Mouse (Mus musculus): Measurements from ENCODE around the gene Ang. TPM values are rescaled to one million over a fixed set of nuclear protein-coding genes. Genes with fewer than 3 reads are reported as not detected.

Ang gene
- total and polyA plus RNA-seq, 3 experiments, result not detected

- TF ChIP-seq SIN3A (IDR thresholded peaks at IDR 0.05; ENCODE audit: low read length), result peak; percentile 95
- TF ChIP-seq CHD2 (IDR thresholded peaks at IDR 0.05; ENCODE audit: low read length), result no peak
- no peak for TF ChIP-seq MAZ (IDR thresholded peaks at IDR 0.05; ENCODE audit: low read depth, low read length)
- peak; percentile 81; the same call in 1 of the 2 replicates for TF ChIP-seq MYC (IDR thresholded peaks at IDR 0.05; ENCODE audit: low read depth, low read length)
- no peak for TF ChIP-seq ZKSCAN1 (IDR thresholded peaks at IDR 0.05; ENCODE audit: low read depth, low read length)
- TF ChIP-seq MXI1 (IDR thresholded peaks at IDR 0.05; ENCODE audit: low read depth, low read length), result peak; percentile 74; the same call in 1 of the 2 replicates
- TF ChIP-seq CTCF (IDR thresholded peaks at IDR 0.05 in 2 of 3, conservative IDR thresholded peaks at IDR 0.05 in 1 of 3; ENCODE audit: control insufficient read depth in 1 of 3, insufficient read depth in 1 of 3, low read depth in 2 of 3, low read length in 3 of 3, poor library complexity in 1 of 3, severe bottlenecking in 1 of 3), result no peak
Measured at GRCm38 (mm10) chr14:51130315-51130940, 39.5 kb downstream of the Ang start (continued).

GRCm38 (mm10) chr14:51131086-51131815 is 40.3 kb downstream of the Ang start:
- Histone ChIP-seq H3K27ac (ENCODE audit: control insufficient read depth, low read depth, low read length) (peak overlapping the region; percentile 97), H3K79me2 (ENCODE audit: control insufficient read depth, insufficient read depth, low read length, poor library complexity) (peaks cover 7% of the 10 kb centered on the region), H3K4me3 (ENCODE audit: control insufficient read depth in 1 of 2, insufficient read depth in 1 of 2, low read depth in 2 of 2, low read length in 2 of 2) (peak overlapping the region; percentile 4 to 20), H3K9me3 (replicated peaks; ENCODE audit: insufficient read depth, low read length) (no peaks in the 10 kb centered on the region), H3K36me3 (ENCODE audit: control insufficient read depth in 1 of 2, insufficient read depth in 2 of 2, low read length in 2 of 2) (peaks cover 0 to 37% of the 10 kb centered on the region in 2 experiments; a peak in 2 of 4 replicates), H3K4me1 (ENCODE audit: control insufficient read depth in 1 of 2, insufficient read depth in 2 of 2, low read length in 2 of 2) (peaks cover 11 to 36% of the 10 kb centered on the region in 2 experiments), H3K27me3 (ENCODE audit: control insufficient read depth in 1 of 2, insufficient read depth in 2 of 2, low read length in 2 of 2) (no peaks in the 10 kb centered on the region), H3K9ac (ENCODE audit: control insufficient read depth, low read depth, low read length, poor library complexity, severe bottlenecking) (peak overlapping the region; percentile 62)
- DNase-seq (ENCODE audit: low read depth, low spot score), result peak; percentile 65
- TF ChIP-seq MAX (IDR thresholded peaks at IDR 0.05; ENCODE audit: low read length), result peak; percentile 41
- peak; percentile 11 to 23; a peak in 2 of 4 replicates for TF ChIP-seq EP300 (IDR thresholded peaks at IDR 0.05; ENCODE audit: low read depth in 1 of 2, low read length in 2 of 2)
- TF ChIP-seq MYC (IDR thresholded peaks at IDR 0.05; ENCODE audit: low read depth, low read length), result peak; percentile 64
- no peak for TF ChIP-seq HCFC1 (IDR thresholded peaks at IDR 0.05; ENCODE audit: low read depth, low read length)

GRCm38 (mm10) chr14:51132372-51132771 is 41.4 kb downstream of the Ang start:
- H3K9me3 ChIP-seq (replicated peaks; ENCODE audit: insufficient read depth, low read length), result no peaks in the 10 kb centered on the region
- DNase-seq (ENCODE audit: low read depth, low spot score), result peak; percentile 91
- H3K27me3 ChIP-seq (ENCODE audit: control insufficient read depth in 1 of 2, insufficient read depth in 2 of 2, low read length in 2 of 2), result no peaks in the 10 kb centered on the region
- peak overlapping the region; percentile 97 for H3K27ac ChIP-seq (ENCODE audit: control insufficient read depth, low read depth, low read length)
- no peak overlapping the region for H3K9ac ChIP-seq (ENCODE audit: control insufficient read depth, low read depth, low read length, poor library complexity, severe bottlenecking)
- H3K4me3 ChIP-seq (ENCODE audit: control insufficient read depth in 1 of 2, insufficient read depth in 1 of 2, low read depth in 2 of 2, low read length in 2 of 2), result no peak overlapping the region
- peaks cover 0 to 30% of the 10 kb centered on the region in 2 experiments; a peak in 2 of 4 replicates for H3K36me3 ChIP-seq (ENCODE audit: control insufficient read depth in 1 of 2, insufficient read depth in 2 of 2, low read length in 2 of 2)
- peaks cover 10 to 26% of the 10 kb centered on the region in 2 experiments for H3K4me1 ChIP-seq (ENCODE audit: control insufficient read depth in 1 of 2, insufficient read depth in 2 of 2, low read length in 2 of 2)
- peaks cover 7% of the 10 kb centered on the region for H3K79me2 ChIP-seq (ENCODE audit: control insufficient read depth, insufficient read depth, low read length, poor library complexity)
- peak; percentile 90 for TF ChIP-seq TBP (IDR thresholded peaks at IDR 0.05; ENCODE audit: low read depth, low read length)
- TF ChIP-seq ELF1 (IDR thresholded peaks at IDR 0.05; ENCODE audit: low read depth, low read length), result no peak
- TF ChIP-seq KAT2A (conservative IDR thresholded peaks at IDR 0.05; ENCODE audit: low read depth, low read length), result no peak
- no peak for TF ChIP-seq SMC3 (IDR thresholded peaks at IDR 0.05; ENCODE audit: low read depth, low read length)
- TF ChIP-seq GATA1 (IDR thresholded peaks at IDR 0.05; ENCODE audit: low read depth, low read length), result peak; percentile 43; the same call in 1 of the 2 replicates
- TF ChIP-seq EP300 (IDR thresholded peaks at IDR 0.05; ENCODE audit: low read depth in 1 of 2, low read length in 2 of 2), result no peak; a peak in 1 of 4 replicates
- no peak for TF ChIP-seq MAX (IDR thresholded peaks at IDR 0.05; ENCODE audit: low read length)
- TF ChIP-seq CHD2 (IDR thresholded peaks at IDR 0.05; ENCODE audit: low read length), result no peak
- no peak for TF ChIP-seq ZKSCAN1 (IDR thresholded peaks at IDR 0.05; ENCODE audit: low read depth, low read length)
- TF ChIP-seq USF1 (IDR thresholded peaks at IDR 0.05; ENCODE audit: low read depth, low read length), result no peak
- no peak for TF ChIP-seq E2F4 (IDR thresholded peaks at IDR 0.05; ENCODE audit: borderline replicate concordance, low read depth, low read length)
- TF ChIP-seq MAFK (IDR thresholded peaks at IDR 0.05; ENCODE audit: borderline replicate concordance, low read depth, low read length), result no peak
- TF ChIP-seq CHD1 (IDR thresholded peaks at IDR 0.05; ENCODE audit: low read depth, low read length), result no peak
- no peak for TF ChIP-seq GABPA (IDR thresholded peaks at IDR 0.05; ENCODE audit: low read depth, low read length)
- TF ChIP-seq MEF2A (IDR thresholded peaks at IDR 0.05; ENCODE audit: extremely low read depth, insufficient replicate concordance, low read depth, low read length, poor library complexity, severe bottlenecking), result no peak
- TF ChIP-seq MAZ (IDR thresholded peaks at IDR 0.05; ENCODE audit: low read depth, low read length), result no peak
- no peak for TF ChIP-seq CTCF (IDR thresholded peaks at IDR 0.05 in 2 of 3, conservative IDR thresholded peaks at IDR 0.05 in 1 of 3; ENCODE audit: control insufficient read depth in 1 of 3, insufficient read depth in 1 of 3, low read depth in 2 of 3, low read length in 3 of 3, poor library complexity in 1 of 3, severe bottlenecking in 1 of 3)
- no peak for TF ChIP-seq USF2 (IDR thresholded peaks at IDR 0.05; ENCODE audit: borderline replicate concordance in 1 of 2, insufficient read depth in 1 of 2, low read depth in 1 of 2, low read length in 2 of 2)
- TF ChIP-seq MYB (IDR thresholded peaks at IDR 0.05; ENCODE audit: low read depth, low read length), result no peak
- TF ChIP-seq POLR2AphosphoS5 (IDR thresholded peaks at IDR 0.05; ENCODE audit: borderline replicate concordance, low read depth, low read length), result no peak
- no peak for TF ChIP-seq MYC (IDR thresholded peaks at IDR 0.05; ENCODE audit: low read depth, low read length)
- TF ChIP-seq RCOR1 (IDR thresholded peaks at IDR 0.05; ENCODE audit: low read depth, low read length), result no peak
